Mouse (Mus musculus) lung, postnatal 4 days (tissue): Measurements from ENCODE around the gene Pabpc4.
"Not testable (repeated sequence)": the region's sequence is repeated elsewhere in the genome, so short reads cannot be mapped to it uniquely, and the experiment has no call there.

Source experiments
- DNase-seq, 2 experiments: peaks; one replicate each; pipeline ENCODE4 v3.0.0; 2021

Pabpc4 gene

DNA sequence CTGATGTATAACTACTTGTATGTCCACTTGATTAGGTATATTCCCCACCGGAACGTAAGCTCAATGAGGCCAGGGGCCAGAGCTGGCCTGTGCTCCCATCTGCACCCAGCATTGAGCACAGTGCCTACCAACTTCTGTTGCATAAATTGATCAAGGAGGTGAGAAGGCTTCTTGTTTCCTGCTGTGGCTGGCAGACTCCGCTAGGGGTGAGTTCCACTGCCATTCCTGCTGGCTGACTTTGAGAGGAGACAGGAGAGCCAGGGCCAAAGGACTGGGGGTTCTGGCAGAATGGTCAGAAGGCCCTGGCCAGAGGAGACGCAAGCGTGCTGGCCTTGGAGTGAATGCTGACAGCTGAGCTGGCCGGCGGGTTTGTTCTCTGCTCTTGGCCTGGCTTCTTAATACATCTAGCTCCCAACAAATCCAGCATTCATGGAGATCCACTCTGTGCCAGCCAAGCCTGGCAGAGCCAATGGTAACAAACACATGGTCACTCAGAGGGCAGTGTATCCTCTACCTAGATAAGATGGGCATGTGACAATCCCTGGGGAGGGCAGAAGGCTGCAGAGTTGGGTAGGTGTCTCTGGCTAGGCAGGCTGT lies 13.1 kb upstream of the Pabpc4 start:
- peak; percentile 45 to 83 for DNase-seq

DNA sequence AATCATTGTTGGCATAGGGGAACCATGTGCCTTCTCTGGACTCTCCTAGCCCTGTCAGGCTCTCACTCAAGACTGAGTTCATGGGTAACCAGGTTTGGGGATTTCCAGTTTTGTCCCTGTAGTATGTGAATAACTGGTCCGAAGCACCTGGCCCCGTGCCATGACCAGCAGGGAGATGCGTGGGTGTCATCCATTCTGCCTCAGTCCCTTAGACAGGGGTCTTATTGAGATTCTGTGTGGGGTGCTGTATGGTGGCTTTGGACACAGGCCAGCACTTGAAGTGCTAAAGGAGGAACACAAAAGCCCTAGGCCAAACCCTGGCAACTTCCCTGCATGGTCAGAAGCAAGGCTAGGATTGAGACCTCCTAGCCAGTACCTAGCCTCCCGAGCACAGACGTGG lies 9.9 kb upstream of the Pabpc4 start:
- no peak for DNase-seq

DNA sequence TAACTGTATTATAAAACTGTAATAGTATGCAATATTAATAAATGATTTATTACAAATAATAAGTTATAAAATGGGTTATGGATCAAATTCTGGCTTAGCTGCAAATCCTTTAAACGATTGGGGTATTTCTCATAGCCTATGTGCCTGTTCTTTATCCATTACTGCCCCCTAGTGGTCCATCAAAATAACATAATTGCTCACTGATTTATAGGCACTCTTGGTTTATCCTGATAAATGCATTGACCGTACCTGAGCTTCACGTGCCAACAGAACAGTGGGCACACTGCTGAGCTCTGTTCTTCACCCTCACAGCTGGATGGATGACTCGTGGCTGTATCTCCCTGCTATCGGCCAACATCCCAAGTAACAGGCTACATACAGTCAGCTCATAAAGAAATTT lies 7.5 kb upstream of the Pabpc4 start:
- no peak for DNase-seq

DNA sequence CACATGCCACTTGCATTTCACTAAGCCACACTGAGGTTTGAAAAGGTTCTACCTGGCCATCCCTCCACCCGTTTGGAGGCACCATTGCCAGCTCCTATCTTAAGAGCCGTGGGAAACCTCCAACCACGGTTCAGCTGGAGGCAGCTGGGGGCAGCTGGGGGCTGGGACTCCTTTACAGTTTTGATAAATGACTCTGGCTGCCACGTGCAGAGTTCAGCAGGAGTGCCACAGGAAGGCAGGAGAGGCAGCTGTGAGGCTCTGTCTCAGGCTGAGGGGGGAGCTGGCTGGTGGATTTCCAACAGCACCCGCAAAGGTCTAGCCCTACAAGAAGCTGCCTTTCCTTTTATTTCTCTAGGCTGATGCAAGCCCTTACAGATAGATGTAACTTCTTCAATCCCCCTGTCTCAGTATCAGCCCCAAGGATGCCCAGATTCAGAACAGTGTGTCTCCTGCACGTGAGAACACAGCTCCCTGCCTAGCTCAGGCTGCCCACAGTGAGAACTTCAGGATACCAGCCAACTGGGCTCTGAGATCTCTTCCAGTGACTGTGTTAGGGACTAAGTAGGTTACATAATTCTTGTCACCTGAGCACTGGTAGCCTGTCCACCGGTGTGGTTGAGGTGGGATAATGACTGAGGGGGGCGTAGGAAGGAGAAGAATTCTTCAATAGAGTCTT lies 1.9 kb upstream of the Pabpc4 start:
- no peak for DNase-seq

DNA sequence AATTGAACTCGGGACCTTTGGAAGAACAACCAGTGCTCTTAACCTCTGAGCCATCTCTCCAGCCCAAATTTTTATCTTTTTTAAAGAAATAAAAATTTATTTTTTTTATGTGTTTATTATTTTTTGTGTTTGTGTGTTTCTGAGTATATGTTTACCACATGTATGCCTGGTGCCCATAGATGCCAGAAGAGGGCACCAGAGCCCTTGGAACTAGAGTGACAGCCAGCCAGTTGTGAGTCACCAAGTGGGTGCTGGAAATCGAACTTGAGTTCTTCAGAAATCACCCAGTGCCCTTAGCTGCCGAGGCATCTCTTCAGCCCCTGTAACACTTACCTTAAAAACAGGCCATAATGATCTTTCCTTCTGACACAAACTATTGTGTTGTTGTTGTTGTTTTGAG lies 8.9 kb downstream of the Pabpc4 start:
- DNase-seq, result no peak

DNA sequence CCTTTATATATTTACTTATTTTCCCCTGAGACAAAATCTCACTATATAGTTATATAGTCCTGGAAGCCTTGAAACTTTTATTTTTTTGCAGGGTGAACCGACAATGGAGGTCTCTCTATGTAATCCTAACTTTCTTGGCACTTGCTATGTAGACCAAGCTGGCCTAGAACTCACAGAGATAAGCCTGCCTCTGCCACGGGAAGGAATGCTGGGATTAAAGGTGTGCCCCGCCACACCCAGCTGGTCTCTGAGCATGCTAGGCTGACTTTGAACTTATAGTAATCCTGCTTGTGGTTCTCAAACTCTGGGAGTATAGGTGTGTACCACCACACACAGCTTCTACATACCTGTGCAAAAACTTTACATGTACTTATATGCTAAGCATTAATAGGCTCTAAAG lies 18.0 kb downstream of the Pabpc4 start:
- no peak for DNase-seq

DNA sequence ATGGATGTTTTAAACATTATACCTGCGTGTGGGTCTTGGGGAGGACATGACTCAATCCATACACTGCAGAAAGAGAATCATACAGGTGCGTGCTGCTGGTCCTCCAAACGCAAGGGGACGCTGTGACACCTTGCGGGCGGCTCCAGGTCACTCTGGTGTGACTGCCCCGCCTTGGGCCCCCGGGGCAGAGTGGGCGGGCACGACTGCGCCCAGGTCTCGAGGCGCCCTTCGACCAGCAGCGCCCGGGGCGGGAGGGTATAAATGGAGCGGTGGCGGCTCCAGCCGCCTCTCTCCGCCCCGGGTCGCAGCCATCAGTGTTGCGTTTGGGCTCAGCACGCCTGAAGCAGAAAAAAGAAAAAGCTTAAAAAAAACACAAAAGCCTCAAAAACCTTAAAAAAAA lies 20.3 kb downstream of the Pabpc4 start:
- DNase-seq, result peak; percentile 93 to 95

DNA sequence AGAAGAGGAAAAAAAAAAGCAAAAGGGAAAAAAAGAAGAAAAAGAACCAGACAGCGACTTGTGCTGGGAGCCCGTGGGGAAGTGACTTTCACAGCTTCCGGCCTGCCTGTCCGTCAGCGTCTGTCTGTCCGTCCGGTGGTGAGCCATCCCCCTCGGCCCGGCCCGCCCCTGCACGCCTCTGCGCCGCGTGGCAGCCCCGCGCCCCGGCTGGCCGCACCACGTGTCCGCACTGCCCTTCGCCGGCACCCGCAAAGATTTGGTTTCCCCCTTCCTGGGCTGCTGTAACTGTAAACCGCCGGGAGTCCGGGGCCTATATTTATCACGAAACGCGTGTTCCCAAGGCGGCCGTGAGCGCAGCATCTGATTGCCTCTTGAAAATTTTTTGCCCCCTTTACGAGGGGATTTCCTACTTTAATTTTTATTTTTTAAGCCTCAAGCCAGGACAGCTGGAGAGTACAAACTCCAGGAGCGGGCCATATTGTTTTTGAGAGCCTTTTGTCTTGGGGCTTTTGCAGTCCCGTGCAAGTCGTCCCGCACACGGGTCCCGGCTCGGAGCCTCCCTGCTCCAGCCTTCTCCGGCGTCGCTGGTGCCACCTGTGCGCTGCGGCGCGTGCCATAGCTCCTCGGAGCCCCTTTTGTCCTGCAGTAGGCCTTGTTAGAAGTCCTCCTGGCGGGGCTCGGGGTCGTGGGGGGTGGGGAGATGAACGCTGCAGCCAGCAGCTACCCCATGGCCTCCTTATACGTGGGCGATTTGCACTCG lies 20.9 kb downstream of the Pabpc4 start:
- DNase-seq, result peak; percentile 53 to 67

DNA sequence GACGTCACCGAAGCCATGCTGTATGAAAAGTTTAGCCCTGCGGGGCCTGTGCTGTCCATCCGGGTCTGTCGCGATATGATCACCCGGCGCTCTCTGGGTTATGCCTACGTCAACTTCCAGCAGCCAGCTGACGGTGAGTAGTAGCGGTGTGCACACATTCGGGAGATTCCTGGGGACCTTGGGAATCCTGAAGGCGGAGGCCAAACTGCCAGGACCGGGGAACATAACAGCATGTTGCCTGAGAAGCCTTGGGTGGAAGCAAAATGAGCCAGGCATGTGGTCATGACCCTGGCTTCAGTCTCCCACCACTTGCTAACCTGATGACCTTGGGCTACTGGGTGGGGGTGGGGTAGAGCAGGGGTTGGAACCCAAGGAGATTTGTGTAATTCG lies 21.5 kb downstream of the Pabpc4 start:
- peak; percentile 23 to 33 for DNase-seq

DNA sequence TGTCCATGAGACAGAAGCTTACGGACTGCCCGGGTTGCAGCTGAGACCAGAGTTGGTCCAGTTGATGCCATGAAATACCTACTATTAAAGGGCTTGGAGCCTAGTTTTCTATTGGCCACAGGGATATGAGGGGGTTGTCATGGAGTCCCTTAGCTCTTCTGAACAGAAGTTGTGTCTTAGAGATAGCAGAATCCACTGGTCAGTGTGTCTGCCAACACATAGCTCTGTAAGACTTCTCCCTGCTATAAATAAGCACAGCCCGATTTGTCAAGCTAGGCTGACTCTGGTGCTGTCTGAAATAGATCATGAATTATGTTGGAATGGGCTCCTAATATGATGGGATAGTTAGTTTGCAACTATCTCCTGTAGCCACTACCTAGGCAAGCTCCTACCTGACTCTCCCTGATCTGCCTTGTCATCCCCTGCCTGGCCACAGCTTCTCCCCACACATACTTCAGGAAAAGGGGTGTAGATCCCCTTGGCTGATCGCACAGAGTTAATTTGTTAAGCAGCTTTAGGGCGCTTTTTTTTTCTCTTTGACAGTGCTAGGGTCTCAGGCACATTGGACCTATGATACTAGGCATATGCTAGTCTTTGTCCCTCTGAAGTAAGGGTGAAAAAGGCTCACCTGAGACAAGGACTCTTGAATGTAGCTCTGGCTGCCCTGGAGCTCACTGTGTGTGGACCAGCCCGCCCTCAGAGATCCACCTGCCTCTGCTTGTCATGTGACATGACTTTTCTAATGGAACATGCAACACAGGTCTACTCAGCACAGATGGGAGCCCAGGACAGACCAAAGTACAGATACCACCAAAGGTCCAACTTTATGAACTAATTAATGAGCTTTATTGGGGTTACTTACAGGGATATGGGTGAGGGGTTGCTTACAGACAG lies 22.8 kb downstream of the Pabpc4 start:
- DNase-seq, result peak in 1 of 2 experiments; percentile 14

DNA sequence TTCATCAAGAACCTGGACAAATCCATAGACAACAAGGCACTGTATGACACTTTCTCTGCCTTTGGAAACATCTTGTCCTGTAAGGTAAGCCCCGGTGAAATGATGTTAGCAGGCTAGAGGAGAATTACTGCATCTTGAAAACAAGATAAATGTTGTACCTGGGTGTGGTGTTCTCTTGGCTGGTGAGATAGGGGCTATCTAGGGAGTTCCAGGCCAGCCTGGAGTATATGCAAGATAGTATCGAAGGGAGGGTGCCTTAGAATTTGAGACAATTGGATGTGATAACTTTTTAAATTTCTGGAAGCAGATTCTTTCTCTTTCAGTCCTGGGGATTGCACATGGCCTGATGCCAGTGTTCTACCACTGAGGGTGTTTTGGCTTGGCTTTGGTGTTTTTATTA lies 24.6 kb downstream of the Pabpc4 start:
- no peak for DNase-seq

DNA sequence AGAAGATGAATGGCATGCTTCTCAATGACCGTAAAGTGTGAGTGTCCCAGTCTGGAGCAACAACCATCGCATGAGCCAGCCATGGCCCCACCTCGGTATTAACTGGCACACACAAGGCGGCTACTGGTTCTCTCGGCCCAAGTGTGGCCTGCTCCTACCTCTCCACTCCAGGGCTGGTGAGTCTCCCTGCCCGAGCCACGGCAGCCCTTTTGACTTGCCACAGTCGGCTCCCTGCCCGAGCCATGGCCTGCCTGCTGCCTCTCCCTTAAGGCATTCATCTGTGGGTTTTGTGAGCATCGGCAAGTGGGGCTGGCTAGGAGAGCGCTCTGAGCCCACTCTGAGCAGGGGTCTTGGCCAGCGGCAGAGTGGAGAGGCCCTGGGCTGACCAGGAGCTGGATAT lies 26.9 kb downstream of the Pabpc4 start:
- DNase-seq, result peak in 1 of 2 experiments; percentile 20

DNA sequence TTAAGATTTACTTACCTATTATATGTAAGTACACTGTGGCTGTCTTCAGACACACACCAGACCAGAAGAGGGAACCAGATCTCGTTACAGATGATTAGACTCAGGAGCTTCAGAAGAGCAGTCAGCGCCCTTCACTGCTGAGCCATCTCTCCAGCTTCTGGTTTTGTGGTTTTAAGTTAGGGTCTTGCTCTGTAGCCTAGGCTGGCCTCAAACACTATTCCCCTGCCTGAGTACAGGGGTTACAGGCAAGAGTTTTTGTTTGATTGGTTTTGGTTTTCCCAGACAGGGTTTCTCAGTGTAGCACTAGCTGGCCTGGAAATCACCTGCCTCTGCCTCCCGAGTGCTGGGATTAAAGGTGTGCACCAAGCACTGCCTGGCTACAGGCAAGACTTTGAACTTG lies 30.2 kb downstream of the Pabpc4 start:
- DNase-seq, result no peak

DNA sequence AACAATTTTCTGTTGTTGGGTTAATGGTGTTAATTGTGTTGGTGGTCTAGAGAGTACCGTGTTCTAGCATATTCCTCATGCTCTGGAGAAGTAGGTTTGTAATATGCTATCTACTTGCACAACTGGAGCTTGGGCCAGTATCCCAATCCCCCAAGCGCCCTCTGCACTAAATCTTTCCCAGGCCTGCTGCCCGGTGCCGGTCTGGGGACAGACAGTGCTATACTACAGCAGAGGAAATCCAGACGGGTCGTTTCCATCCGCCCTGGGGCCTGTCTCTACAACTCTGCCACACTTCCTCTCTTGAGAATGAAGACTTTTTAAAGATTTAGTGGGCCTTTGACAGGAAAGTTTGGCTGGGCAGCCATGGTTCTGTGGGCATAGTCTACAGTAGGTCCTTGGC lies 30.8 kb downstream of the Pabpc4 start:
- DNase-seq, result no peak

DNA sequence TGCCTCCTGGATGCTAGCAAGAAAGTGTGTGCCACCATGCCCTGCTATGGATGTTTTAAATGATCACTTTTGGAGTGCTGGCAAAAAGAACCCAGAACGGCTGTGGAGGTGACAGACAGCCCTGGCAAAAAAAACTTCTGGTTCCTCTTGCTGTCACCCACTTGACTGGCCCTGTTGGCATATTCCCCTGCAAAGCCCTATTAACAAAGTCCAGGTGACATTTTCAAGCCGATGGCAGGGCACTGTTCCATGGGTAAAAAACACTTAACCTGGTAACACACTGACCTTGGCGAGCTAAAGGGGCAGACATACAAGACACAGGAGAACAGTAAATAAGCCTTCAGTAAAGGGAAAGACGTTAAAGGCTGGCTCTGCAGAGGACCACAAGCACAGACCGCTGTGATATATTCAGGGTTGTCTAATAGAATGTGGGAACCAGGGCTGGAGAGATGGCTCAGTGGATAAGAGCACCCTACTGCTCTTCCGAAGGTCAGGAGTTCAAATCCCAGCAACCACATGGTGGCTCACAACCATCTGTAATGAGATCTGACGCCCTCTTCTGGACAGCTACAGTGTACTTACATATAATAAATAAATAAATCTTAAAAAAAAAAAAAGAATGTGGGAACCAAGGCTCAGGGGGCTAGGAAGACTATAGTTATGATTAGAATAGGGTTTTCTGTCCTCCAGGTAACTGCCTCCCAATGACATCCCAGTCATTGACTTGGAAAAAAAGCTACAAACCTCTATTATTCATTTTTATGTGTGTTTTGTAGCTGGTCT lies 31.7 kb downstream of the Pabpc4 start:
- no peak for DNase-seq

DNA sequence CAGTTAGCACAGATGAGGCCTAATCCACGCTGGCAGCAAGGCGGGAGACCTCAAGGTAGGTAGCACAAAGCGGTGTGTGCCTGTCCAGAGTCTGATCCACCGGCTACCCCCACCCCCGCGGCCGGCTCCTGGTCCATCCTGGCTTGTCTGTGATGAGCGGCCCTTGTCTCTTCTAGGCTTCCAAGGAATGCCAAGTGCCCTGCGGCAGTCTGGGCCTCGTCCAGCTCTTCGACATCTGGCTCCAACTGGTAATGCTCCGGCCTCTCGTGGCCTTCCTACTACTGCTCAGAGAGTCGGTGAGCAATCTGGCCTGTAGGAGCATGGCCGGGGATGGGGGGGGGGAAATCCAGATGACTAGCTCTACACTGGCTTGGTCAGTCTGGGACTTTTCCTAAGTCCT lies 32.9 kb downstream of the Pabpc4 start:
- not testable (repeated sequence) for DNase-seq

DNA sequence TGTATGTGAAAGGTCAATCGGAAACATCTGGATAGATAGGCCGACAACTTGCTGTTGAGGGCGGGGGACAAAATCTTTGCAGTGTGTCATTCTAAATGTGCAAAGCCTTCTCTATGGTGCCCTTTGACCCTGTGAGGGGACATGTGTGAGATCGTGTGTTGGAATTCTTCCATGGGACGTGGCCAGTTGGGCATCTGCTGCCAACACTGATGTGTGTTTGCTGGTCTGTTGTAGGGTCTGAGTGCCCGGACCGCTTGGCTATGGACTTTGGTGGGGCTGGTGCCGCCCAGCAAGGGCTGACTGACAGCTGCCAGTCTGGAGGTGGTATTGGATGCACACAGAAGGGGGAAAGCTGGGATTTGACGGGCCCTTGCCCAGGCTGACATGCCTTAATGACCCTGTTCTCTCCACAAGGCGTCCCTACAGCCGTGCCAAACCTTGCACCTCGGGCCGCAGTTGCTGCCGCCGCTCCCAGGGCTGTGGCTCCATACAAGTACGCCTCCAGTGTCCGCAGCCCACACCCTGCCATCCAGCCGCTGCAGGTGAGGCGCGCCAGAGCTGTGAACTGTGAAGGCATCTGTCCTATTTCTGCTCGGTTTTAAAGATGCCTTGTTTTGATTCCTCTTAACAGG lies 33.5 kb downstream of the Pabpc4 start:
- DNase-seq, result no peak

DNA sequence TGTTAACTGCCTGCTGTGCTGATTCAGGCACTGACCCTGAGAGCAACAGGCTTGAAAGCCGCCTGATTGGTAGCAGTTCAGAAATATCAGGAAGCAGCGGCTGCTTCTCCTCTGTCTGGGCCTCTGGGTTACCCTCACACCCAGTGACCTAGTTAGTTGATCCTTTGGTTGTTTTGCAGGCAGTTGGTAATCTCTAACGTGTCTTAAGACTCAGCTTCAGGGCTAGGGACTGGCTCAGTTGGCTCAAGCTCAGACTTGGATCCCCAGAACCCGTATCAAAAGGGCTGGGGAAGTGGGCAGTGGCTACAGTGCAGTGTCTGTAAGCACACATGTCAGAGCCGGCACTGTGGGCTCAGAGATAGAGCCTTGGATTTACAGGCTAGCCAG lies 34.0 kb downstream of the Pabpc4 start:
- DNase-seq, result no peak

DNA sequence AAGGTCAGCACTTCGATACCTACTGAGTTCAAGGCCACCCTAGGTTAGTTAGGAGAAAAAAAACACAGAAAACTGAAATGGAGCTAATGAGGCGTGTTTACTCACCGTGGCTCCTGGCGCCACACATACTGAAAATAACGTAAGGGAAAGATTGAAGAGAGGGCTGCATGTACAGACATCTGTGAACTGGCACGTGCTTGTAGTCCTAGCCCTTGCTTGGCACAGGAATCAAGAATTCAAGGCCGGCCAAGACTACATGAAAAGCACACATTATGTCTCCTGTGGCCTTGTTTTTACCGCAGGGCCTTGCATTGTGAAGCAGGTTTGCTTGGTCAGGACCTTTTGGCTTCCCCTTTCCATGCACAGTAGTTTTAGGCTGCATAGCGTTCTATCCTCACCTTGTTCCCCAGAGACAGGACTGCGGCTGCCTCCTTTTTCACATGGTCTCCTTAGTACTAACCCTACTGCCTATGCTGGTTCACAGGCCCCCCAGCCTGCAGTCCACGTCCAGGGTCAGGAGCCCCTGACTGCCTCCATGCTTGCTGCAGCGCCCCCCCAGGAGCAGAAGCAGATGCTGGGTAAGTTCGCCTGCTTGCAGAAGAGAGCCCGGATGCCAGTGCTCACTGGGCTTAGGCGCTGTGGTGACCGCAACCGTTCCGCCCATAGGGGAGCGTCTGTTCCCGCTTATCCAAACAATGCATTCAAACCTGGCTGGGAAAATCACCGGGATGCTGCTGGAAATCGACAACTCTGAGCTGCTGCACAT lies 35.2 kb downstream of the Pabpc4 start:
- DNase-seq, result no peak

DNA sequence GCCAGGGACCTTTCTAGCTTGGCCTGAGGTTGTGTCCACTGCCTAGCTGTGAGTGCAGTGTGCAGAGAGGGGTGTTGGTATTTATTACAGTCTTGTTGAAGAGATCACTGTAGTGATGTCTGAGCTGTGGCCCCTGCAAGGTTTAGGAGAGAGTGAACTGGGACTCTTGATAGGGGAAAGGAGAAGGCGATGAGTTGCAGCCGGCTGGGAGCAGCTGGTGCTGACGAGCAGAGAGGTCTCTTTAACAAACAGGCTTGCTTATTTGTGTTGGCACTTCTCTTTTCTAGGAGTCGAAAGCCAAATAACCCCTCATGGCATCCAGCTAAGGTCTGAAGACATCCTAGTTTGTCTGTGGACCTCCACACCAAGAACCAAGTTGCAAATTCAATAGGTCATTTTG lies 36.1 kb downstream of the Pabpc4 start:
- DNase-seq, result peak in 1 of 2 experiments; percentile 76
